Mouse (Mus musculus): ENCODE data around the gene Timeless. TPM values are rescaled to one million over a fixed set of nuclear protein-coding genes. Genes with fewer than 3 reads are reported as not detected.

The Timeless gene
- 25.1 TPM for polyA plus RNA-seq (2017; shearing (Covaris generic))

DNA sequence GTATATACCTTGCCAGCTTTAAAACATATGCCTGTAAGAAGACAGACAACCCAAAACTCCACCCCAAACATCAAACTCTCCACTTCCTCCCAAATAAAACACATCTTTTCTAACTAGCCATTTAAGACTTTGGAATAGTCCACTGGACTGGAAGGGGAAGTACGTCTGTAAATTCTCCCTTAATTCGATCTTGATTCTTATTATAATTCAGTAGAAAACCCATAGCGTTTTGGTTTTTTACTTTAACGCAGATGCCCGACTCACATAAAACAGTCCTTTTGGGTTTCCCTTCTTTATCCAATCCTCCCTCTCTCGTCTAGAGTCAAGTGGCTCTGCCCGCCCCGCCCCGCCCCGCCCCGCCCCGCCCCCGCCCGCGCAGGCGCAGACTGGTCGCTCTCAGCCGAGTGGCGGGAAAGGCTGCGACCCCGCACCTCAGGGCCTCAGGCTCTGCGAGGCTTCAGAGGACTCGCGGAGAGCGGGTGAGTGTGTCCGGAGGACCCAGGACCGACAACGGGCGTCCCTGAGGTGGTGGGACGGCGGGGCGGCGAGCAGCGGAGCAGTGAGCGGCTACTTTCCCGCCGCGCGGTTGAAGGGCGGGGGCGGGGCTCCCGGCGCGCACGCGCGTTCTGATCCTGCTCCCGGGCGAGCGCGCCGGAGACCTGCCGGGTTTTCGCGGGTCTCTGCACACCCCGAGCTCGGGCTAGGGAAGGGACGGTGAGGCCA is at the start of gene Timeless:
Gene Timeless, plus strand, starts transcription at position 369 of the 723 bp plus-strand sequence.

DNA sequence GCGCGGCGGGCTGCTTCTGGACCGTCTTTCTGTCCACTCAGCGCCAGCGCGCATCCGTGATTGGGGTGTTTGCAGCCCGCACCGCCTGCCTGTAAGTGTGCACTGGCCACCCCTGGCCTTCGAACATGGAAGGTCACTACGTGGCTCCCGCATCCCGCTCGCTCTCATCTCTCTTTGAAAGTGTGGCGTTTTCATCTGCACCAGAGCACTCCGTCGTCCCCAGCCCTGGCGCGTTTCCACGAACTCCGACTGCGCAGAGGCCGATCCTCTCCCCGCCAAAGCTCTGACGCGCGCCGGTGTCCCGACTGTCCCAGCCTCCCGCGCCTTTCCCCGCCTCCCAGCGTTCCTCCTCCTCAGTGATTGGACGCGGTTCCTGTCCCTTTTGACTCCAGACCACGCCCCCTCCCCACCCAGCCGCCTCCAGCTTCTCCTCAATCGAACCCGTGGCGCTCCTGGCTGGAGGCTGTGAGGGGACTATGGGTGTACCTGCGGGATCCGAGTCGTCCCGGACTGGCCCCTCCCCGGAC is 37.8 kb upstream of the Timeless start, which contains the start of gene Gls2:
Gene Gls2, plus strand, starts transcription at position 434 of the 527 bp plus-strand sequence.

GRCm38 (mm10) chr10:128211390-128212108 is 20.3 kb upstream of the Timeless start, which contains the start of gene Spryd4:
TSS of gene Spryd4 (minus strand) at chr10:128211807.

GRCm38 (mm10) chr10:128225538-128225937 is 6.3 kb upstream of the Timeless start, which contains the start of gene Mip:
TSS of gene Mip (plus strand) at chr10:128225838.

GRCm38 (mm10) chr10:128253677-128254255 is 21.9 kb downstream of the Timeless start, which contains the start of gene Apon:
TSS of gene Apon (plus strand) at chr10:128254096.

GRCm38 (mm10) chr10:128268371-128268770 is 36.5 kb downstream of the Timeless start, which contains the start of gene Apof:
TSS of gene Apof (plus strand) at chr10:128268671.

DNA sequence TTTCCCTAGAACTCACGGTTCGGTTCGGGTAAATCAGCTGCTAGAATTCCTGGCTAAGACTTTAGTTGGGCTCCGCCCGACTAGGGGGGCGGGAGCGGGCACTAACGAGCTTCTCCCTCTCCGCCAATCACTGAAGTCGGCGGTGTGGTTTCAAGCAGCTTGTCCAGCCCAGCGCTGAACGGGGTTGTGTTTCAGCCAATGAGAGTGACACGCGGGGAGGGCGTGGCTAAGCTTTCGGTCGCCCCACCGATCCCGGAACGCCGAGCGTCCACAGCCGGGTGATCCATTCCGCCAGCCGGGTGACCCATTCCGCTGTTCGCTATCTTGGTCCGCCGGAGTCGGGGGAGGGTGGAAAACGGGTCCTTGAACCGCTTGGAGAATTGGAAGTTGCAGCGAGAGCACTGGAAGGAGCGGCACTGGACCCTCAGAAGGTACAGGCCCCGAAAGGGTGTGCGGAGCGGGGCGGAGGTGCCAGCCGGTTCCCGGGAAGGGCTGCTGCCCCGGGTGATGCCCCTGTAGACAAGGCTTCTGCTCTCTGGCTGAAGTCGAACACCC is 38.5 kb downstream of the Timeless start, which contains the start of gene Stat2:
Gene Stat2, plus strand, starts transcription at position 273 of the 555 bp plus-strand sequence.

DNA sequence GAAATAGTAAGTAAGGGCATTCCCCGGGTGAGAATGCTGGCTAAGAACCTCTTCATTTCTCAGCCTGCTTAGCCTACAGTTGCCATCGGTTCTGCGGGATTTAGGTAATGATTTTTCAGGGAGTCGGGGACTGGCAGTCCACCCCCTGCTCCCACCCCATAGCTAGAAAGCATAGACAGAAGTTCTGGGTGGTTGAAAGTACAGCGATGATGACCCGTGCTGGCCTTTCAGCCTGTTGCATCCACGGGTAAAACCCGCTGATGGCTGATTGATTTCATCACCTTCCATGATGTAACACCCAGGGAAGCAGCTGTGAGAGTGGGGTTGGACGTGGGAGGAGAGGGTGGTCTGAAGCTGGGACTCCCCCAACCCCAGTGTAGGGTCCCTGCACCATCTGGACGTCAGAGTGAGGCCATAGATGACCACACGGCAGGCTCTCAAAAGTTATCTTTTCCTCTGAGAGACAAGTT is 66.9 kb downstream of the Timeless start, which contains the start of gene Il23a:
Gene Il23a, minus strand, starts transcription at position 51 of the 470 bp plus-strand sequence.

Other genes starting within 250 kb of the Timeless start
- not detected for gene Hsd17b6, start 224.5 kb upstream of the Timeless start, polyA plus RNA-seq (2017; shearing (Covaris generic))
- 20.3 TPM for gene Prim1, start 216.9 kb upstream of the Timeless start, polyA plus RNA-seq (2017; shearing (Covaris generic))
- gene Naca, start 196.5 kb upstream of the Timeless start, polyA plus RNA-seq (2017; shearing (Covaris generic)), result 675 TPM
- 94.5 TPM for gene Ptges3, start 173.1 kb upstream of the Timeless start, polyA plus RNA-seq (2017; shearing (Covaris generic))
- gene Atp5b, start 148.8 kb upstream of the Timeless start, polyA plus RNA-seq (2017; shearing (Covaris generic)), result 1,218 TPM
- gene Baz2a, start 140.5 kb upstream of the Timeless start, polyA plus RNA-seq (2017; shearing (Covaris generic)), result 80.6 TPM
- 36.9 TPM for gene Rbms2, start 51.8 kb upstream of the Timeless start, polyA plus RNA-seq (2017; shearing (Covaris generic))
- gene Gls2, start 37.6 kb upstream of the Timeless start, polyA plus RNA-seq (2017; shearing (Covaris generic)), result 0.23 TPM
- gene Spryd4, start 20.3 kb upstream of the Timeless start, polyA plus RNA-seq (2017; shearing (Covaris generic)), result 15.9 TPM
- gene Mip, start 6.2 kb upstream of the Timeless start, polyA plus RNA-seq (2017; shearing (Covaris generic)), result not detected
- gene Apon, start 22.0 kb downstream of the Timeless start, polyA plus RNA-seq (2017; shearing (Covaris generic)), result not detected
- gene Apof, start 36.6 kb downstream of the Timeless start, polyA plus RNA-seq (2017; shearing (Covaris generic)), result not detected
- 100 TPM for gene Stat2, start 38.5 kb downstream of the Timeless start, polyA plus RNA-seq (2017; shearing (Covaris generic))
- gene Il23a, start 66.7 kb downstream of the Timeless start, polyA plus RNA-seq (2017; shearing (Covaris generic)), result not detected
- gene Pan2, start 71.3 kb downstream of the Timeless start, polyA plus RNA-seq (2017; shearing (Covaris generic)), result 45.1 TPM
- 156 TPM for gene Cnpy2, start 90.4 kb downstream of the Timeless start, polyA plus RNA-seq (2017; shearing (Covaris generic))
- 181 TPM for gene Cs, start 105.7 kb downstream of the Timeless start, polyA plus RNA-seq (2017; shearing (Covaris generic))
- 12.2 TPM for gene Coq10a, start 136.9 kb downstream of the Timeless start, polyA plus RNA-seq (2017; shearing (Covaris generic))
- 2.6 TPM for gene Ankrd52, start 145.1 kb downstream of the Timeless start, polyA plus RNA-seq (2017; shearing (Covaris generic))
- gene Slc39a5, start 169.2 kb downstream of the Timeless start, polyA plus RNA-seq (2017; shearing (Covaris generic)), result 0.13 TPM
- 128 TPM for gene Nabp2, start 179.4 kb downstream of the Timeless start, polyA plus RNA-seq (2017; shearing (Covaris generic))
- 47.8 TPM for gene Rnf41, start 179.6 kb downstream of the Timeless start, polyA plus RNA-seq (2017; shearing (Covaris generic))
- 131 TPM for gene Smarcc2, start 227.2 kb downstream of the Timeless start, polyA plus RNA-seq (2017; shearing (Covaris generic))

Measured in activated CD4-positive, CD25-positive, alpha-beta regulatory T cell, adult 9 weeks (primary cell).